Mouse (Mus musculus) heart, adult 2 months (tissue): ENCODE data around the gene Npff.

Experiments
- CTCF ChIP-seq: fragments of 200-600 bp; IDR thresholded peaks from 2 replicates; pipeline ENCODE4 v1.8.1; 2022; ENCODE audit warnings: antibody characterized with exemption, mild to moderate bottlenecking, moderate library complexity
- POLR2A ChIP-seq: fragments of 200-500 bp; IDR thresholded peaks from 2 replicates; pipeline ENCODE4 v1.6.1; 2011; ENCODE audit warnings: mild to moderate bottlenecking, low read depth, low read length, control low read depth; ENCODE audit not compliant: insufficient read depth

- no peak for TF ChIP-seq CTCF
- no peak for TF ChIP-seq POLR2A
These were observed 22.7 kb upstream of the Npff start for GRCm38 (mm10) chr15:102547478-102547877.
